ENCODE assay signal across 10 mouse cellular contexts in genomic region chr19:43927057-43927456, GRCm38 (mm10). TPM values are rescaled to one million over a fixed set of nuclear protein-coding genes. Genes with fewer than 3 reads are reported as not detected.
DNase-seq lines count a peak whose midpoint lies in the region; ATAC-seq and TF ChIP-seq lines count a peak whose summit lies in the region.
"Had no signal": no experiment of that assay in that cellular context is flagged by ENCODE, and none has a peak within 500 bp of the region (broad histone marks: within the 10 kb centered on the region; RNA-seq: fewer than 3 reads in every experiment).

No protein-coding gene starts in this region.

- no peak overlapping the region for H3K9ac ChIP-seq in forebrain, embryonic 14.5 days (ENCODE audit: low read length)
- H3K9ac ChIP-seq in embryonic facial prominence, embryonic 15.5 days = no peak overlapping the region
- no peak overlapping the region for H3K9ac ChIP-seq in liver, postnatal 0 days (replicated peaks)
- H3K9ac ChIP-seq: liver, embryonic 14.5 days had no signal

- H3K4me2 ChIP-seq in forebrain, embryonic 14.5 days (ENCODE audit: low read length) = no peak overlapping the region
- H3K4me2 ChIP-seq in embryonic facial prominence, embryonic 15.5 days (replicated peaks) = no peak overlapping the region
- H3K4me2 ChIP-seq in liver, postnatal 0 days (ENCODE audit: low read depth, low read length) = no peak overlapping the region

- ATAC-seq in forebrain, embryonic 14.5 days = no peak
- ATAC-seq in embryonic facial prominence, embryonic 15.5 days (ENCODE audit: insufficient number of reproducible peaks, low FRiP score, low TSS enrichment, low read depth) = no peak
- no peak for ATAC-seq in liver, postnatal 0 days

- no peak for TF ChIP-seq EP300 in liver, postnatal 0 days (IDR thresholded peaks at IDR 0.05; ENCODE audit: low read depth)

- no peak overlapping the region for H3K4me3 ChIP-seq in forebrain, embryonic 14.5 days (ENCODE audit: low read depth, low read length)
- no peak overlapping the region for H3K4me3 ChIP-seq in forebrain, embryonic 10.5 days
- H3K4me3 ChIP-seq in embryonic facial prominence, embryonic 15.5 days (replicated peaks) = no peak overlapping the region
- no peak overlapping the region for H3K4me3 ChIP-seq in liver, postnatal 0 days (ENCODE audit: low read depth, low read length)

- no peaks in the 10 kb centered on the region for H3K36me3 ChIP-seq in forebrain, embryonic 14.5 days (ENCODE audit: control insufficient read depth, insufficient read depth, low read length)
- peaks cover 2% of the 10 kb centered on the region; the same call in 1 of the 2 replicates for H3K36me3 ChIP-seq in forebrain, embryonic 10.5 days (replicated peaks)
- H3K36me3 ChIP-seq in embryonic facial prominence, embryonic 15.5 days = 0 out of 2 replicates have a peak, but pooled peaks cover 5% of the 10 kb centered on the region
- H3K36me3 ChIP-seq in liver, postnatal 0 days (replicated peaks; ENCODE audit: insufficient read depth, low read length) = no peaks in the 10 kb centered on the region

- H3K27me3 ChIP-seq in forebrain, embryonic 14.5 days (replicated peaks; ENCODE audit: control insufficient read depth, insufficient read depth, low read length) = no peaks in the 10 kb centered on the region
- H3K27me3 ChIP-seq in forebrain, embryonic 10.5 days (ENCODE audit: poor library complexity, severe bottlenecking) = peaks cover 4% of the 10 kb centered on the region; the same call in 1 of the 2 replicates
- no peaks in the 10 kb centered on the region for H3K27me3 ChIP-seq in embryonic facial prominence, embryonic 15.5 days
- no peaks in the 10 kb centered on the region for H3K27me3 ChIP-seq in liver, postnatal 0 days (ENCODE audit: insufficient read depth, low read length)

- intact Hi-C loops in left cerebral cortex, postnatal 14 days (cut with DNase I) = no loop called here

- H3K4me1 ChIP-seq in forebrain, embryonic 14.5 days (ENCODE audit: control insufficient read depth, insufficient read depth, low read length) = no peaks in the 10 kb centered on the region
- peaks cover 18% of the 10 kb centered on the region for H3K4me1 ChIP-seq in forebrain, embryonic 10.5 days
- H3K4me1 ChIP-seq in embryonic facial prominence, embryonic 15.5 days = peaks cover 14% of the 10 kb centered on the region
- no peaks in the 10 kb centered on the region for H3K4me1 ChIP-seq in liver, postnatal 0 days (ENCODE audit: insufficient read depth)

- no peaks in the 10 kb centered on the region for H3K9me3 ChIP-seq in forebrain, embryonic 14.5 days (replicated peaks; ENCODE audit: control insufficient read depth, low read length)
- H3K9me3 ChIP-seq in forebrain, embryonic 10.5 days = peaks cover 5% of the 10 kb centered on the region
- H3K9me3 ChIP-seq in embryonic facial prominence, embryonic 15.5 days (replicated peaks) = no peaks in the 10 kb centered on the region
- no peaks in the 10 kb centered on the region; the same call in 1 of the 2 replicates for H3K9me3 ChIP-seq in liver, postnatal 0 days (ENCODE audit: low read length)

- peak; percentile 47 for DNase-seq in forebrain, embryonic 14.5 days (ENCODE audit: low spot score)
- no peak for DNase-seq in forebrain, embryonic 10.5 days (ENCODE audit: extremely low spot score, low spot score)
- peak; percentile 43 for DNase-seq in Muller cell, postnatal 12 days (ENCODE audit: inconsistent ontology term)
- peak; percentile 28 to 63 for DNase-seq in left cerebral cortex, postnatal 14 days (ENCODE audit: low spot score in 2 of 2)
- no peak for DNase-seq in retina, postnatal 1 day
- DNase-seq in ovary, postnatal 10 days (ENCODE audit: low spot score) = no peak
- DNase-seq in liver, postnatal 0 days = no peak
- DNase-seq: gastrocnemius, postnatal 14 days had no signal

- 62% methylated on average over 10 of the region's 10 CpGs for WGBS in forebrain, embryonic 14.5 days
- WGBS in forebrain, embryonic 10.5 days = 85% methylated on average over 10 of the region's 10 CpGs
- WGBS in embryonic facial prominence, embryonic 15.5 days = 55% methylated on average over 10 of the region's 10 CpGs
- whole genome bisulfite sequencing in liver, postnatal 0 days (ENCODE audit: insufficient replicate concordance) = 69% methylated on average over 10 of the region's 10 CpGs

- H3K27ac ChIP-seq in forebrain, embryonic 14.5 days (ENCODE audit: low read depth, low read length) = no peak overlapping the region
- no peak overlapping the region for H3K27ac ChIP-seq in forebrain, embryonic 10.5 days
- peak overlapping the region; percentile 39; the same call in 1 of the 2 replicates for H3K27ac ChIP-seq in embryonic facial prominence, embryonic 15.5 days (replicated peaks)
- no peak overlapping the region for H3K27ac ChIP-seq in liver, postnatal 0 days (ENCODE audit: low read depth)
- H3K27ac ChIP-seq: liver, embryonic 14.5 days had no signal

- TF ChIP-seq CTCF in liver, postnatal 0 days (IDR thresholded peaks at IDR 0.05; ENCODE audit: low read depth) = no peak

RNA-seq across cellular contexts. Expression of gene Dnmbp, which starts 12.9 kb away (rescaled TPM):
- polyA plus RNA-seq in forebrain, embryonic 14.5 days (2014; fragmentation: Nextera tagmentation; extraction: Ambion mirVana) = 7.2 and 7.6 TPM in 2 replicates
- polyA plus RNA-seq in forebrain, embryonic 10.5 days (2016; fragmentation: Nextera tagmentation; extraction: Ambion mirVana) = 17.6 and 18.4 TPM in 2 replicates
- 19.2 and 19.4 TPM in 2 replicates for polyA plus RNA-seq in embryonic facial prominence, embryonic 15.5 days (2015; fragmentation: Nextera tagmentation; extraction: Ambion mirVana)
- 10 to 100 TPM in 1 of 2 experiments, 1 to 10 TPM in 1; 9.4 to 10.7 TPM for total RNA-seq in left cerebral cortex, postnatal 14 days (2021)
- polyA plus RNA-seq in liver, postnatal 0 days (2015; fragmentation: Nextera tagmentation; extraction: Ambion mirVana) = 4.0 and 4.8 TPM in 2 replicates

RNA-seq across cellular contexts. Expression of gene Cpn1, which starts 59.3 kb away (rescaled TPM):
- polyA plus RNA-seq in forebrain, embryonic 14.5 days (2014; fragmentation: Nextera tagmentation; extraction: Ambion mirVana) = 0.24 and 0.38 TPM in 2 replicates
- polyA plus RNA-seq in forebrain, embryonic 10.5 days (2016; fragmentation: Nextera tagmentation; extraction: Ambion mirVana) = 0.21 and 0.48 TPM in 2 replicates
- 0.40 and 0.45 TPM in 2 replicates for polyA plus RNA-seq in embryonic facial prominence, embryonic 15.5 days (2015; fragmentation: Nextera tagmentation; extraction: Ambion mirVana)
- under 1 TPM; 0.15 to 0.31 TPM for total RNA-seq in left cerebral cortex, postnatal 14 days (2021)
- polyA plus RNA-seq in liver, postnatal 0 days (2015; fragmentation: Nextera tagmentation; extraction: Ambion mirVana) = 110 and 118 TPM in 2 replicates
- total RNA-seq: gastrocnemius, postnatal 14 days had no signal

Comparison
In these comparisons a context has a peak if more than half of its experiments do, and no peak if none do; other contexts are left out.
1. DNase-seq: peak in forebrain, embryonic 14.5 days (single experiment), Muller cell, postnatal 12 days (single experiment) and left cerebral cortex, postnatal 14 days (2 of 2); none in forebrain, embryonic 10.5 days (single experiment), retina, postnatal 1 day (single experiment), ovary, postnatal 10 days (single experiment) and liver, postnatal 0 days (single experiment).
2. RNA of gene Cpn1, which starts 59.3 kb away (polyA plus RNA-seq): 110 to 118 TPM in liver, postnatal 0 days; 0.21 to 0.48 TPM in forebrain, embryonic 10.5 days, 0.40 to 0.45 TPM in embryonic facial prominence, embryonic 15.5 days and 0.24 to 0.38 TPM in forebrain, embryonic 14.5 days; every median in the first group is over 10 times any median in the second.